Mouse (Mus musculus): ENCODE measurements around the gene Htr6. TPM values are rescaled to one million over a fixed set of nuclear protein-coding genes. Genes with fewer than 3 reads are reported as not detected.

The Htr6 gene
- polyA plus RNA-seq, 1 experiment from 2014 or later: 0.50 TPM

- Histone ChIP-seq H3K4me1 (replicated peaks) (no peaks in the 10 kb centered on the region), H3K4me2 (no peak overlapping the region), H3K4me3 (replicated peaks) (no peak overlapping the region), H3K36me3 (no peaks in the 10 kb centered on the region), H3K9me3 (no peaks in the 10 kb centered on the region), H3K27ac (no peak overlapping the region), H3K9ac (replicated peaks) (no peak overlapping the region), H3K27me3 (peaks cover 71% of the 10 kb centered on the region)
- WGBS: 36% methylated on average over 4 of the region's 4 CpGs
- no peak for ATAC-seq (ENCODE audit: insufficient number of reproducible peaks, insufficient read depth, low FRiP score, low TSS enrichment, low read depth)
These were observed 7.1 kb downstream of the Htr6 start for GRCm38 (mm10) chr4:139068287-139068686.

GRCm38 (mm10) chr4:139064831-139065230 is 10.5 kb downstream of the Htr6 start:
- no peak overlapping the region for H3K9ac ChIP-seq (replicated peaks)
- ATAC-seq (ENCODE audit: insufficient number of reproducible peaks, insufficient read depth, low FRiP score, low TSS enrichment, low read depth): no peak
- 68% methylated on average over 5 of the region's 5 CpGs for WGBS

GRCm38 (mm10) chr4:139059569-139059968 is 15.8 kb downstream of the Htr6 start:
- no peak for ATAC-seq (ENCODE audit: insufficient number of reproducible peaks, insufficient read depth, low FRiP score, low TSS enrichment, low read depth)
- Histone ChIP-seq H3K36me3 (no peaks in the 10 kb centered on the region), H3K4me1 (replicated peaks) (no peaks in the 10 kb centered on the region), H3K9me3 (no peaks in the 10 kb centered on the region), H3K4me3 (replicated peaks) (no peak overlapping the region), H3K4me2 (no peak overlapping the region), H3K27ac (no peak overlapping the region), H3K9ac (replicated peaks) (no peak overlapping the region), H3K27me3 (peaks cover 17% of the 10 kb centered on the region)
- 5% methylated on average over 7 of the region's 7 CpGs for WGBS

More at GRCm38 (mm10) chr4:139064831-139065230, 10.5 kb downstream of the Htr6 start:
- no peak overlapping the region for H3K4me3 ChIP-seq (replicated peaks)
- no peaks in the 10 kb centered on the region for H3K9me3 ChIP-seq
- H3K27me3 ChIP-seq: peaks cover 42% of the 10 kb centered on the region
- H3K27ac ChIP-seq: no peak overlapping the region
- H3K4me1 ChIP-seq (replicated peaks): no peaks in the 10 kb centered on the region
- no peak overlapping the region for H3K4me2 ChIP-seq
- H3K36me3 ChIP-seq: no peaks in the 10 kb centered on the region

DNA sequence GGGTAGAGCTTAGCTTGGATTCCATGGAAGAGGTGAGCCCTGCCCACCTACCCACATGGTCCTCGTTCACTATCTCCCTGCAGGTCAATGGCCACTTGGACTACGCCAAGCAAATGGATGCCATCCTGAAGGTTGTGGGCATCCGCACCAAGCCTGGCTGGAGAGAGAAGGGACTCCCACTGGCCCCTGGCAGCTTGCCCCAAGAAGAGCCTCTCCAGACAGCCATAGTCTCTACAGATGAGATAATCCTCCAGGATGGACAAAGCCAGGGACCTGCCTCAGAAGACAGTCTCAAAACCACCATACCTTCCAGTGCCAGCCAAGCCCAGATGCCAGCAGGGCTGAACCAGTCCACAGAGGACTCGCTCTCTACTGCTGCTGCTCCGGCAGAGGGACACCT is 17.3 kb downstream of the Htr6 start:
- WGBS: 84% methylated on average over 5 of the region's 5 CpGs
- no peak overlapping the region for H3K9ac ChIP-seq (replicated peaks)
- H3K4me2 ChIP-seq: no peak overlapping the region
- no peak overlapping the region for H3K4me3 ChIP-seq (replicated peaks)
- no peaks in the 10 kb centered on the region for H3K9me3 ChIP-seq
- no peak overlapping the region for H3K27ac ChIP-seq
- no peak for ATAC-seq (ENCODE audit: insufficient number of reproducible peaks, insufficient read depth, low FRiP score, low TSS enrichment, low read depth)
- H3K36me3 ChIP-seq: no peaks in the 10 kb centered on the region
- peaks cover 18% of the 10 kb centered on the region; the same call in 1 of the 2 replicates for H3K27me3 ChIP-seq
- H3K4me1 ChIP-seq (replicated peaks): no peaks in the 10 kb centered on the region

- WGBS: 75% methylated on average over 5 of the region's 5 CpGs
- no peak overlapping the region for H3K9ac ChIP-seq (replicated peaks)
These were observed 18.1 kb downstream of the Htr6 start for GRCm38 (mm10) chr4:139057291-139057690.

DNA sequence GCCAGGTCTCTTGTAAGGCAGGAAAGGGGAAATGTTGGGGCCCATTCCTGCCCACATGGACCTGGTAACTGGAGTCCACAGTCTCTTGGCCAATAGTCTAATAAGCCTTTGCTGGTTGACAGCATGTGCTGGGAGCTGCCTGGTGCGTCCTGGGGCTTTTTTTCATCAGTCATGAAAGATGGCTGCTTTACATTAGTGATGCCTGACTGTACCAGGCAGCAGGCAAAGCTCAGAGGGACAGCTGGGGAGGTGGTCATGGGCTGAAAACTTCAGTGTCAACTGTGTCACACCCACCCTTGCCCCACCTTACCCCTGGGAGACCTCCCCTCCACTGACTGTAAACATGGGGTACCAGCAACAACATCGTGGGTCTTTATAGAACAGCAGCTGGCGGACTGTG is 19.6 kb downstream of the Htr6 start:
- Histone ChIP-seq H3K4me3 (replicated peaks) (no peak overlapping the region), H3K27ac (no peak overlapping the region), H3K36me3 (no peaks in the 10 kb centered on the region), H3K9me3 (no peaks in the 10 kb centered on the region), H3K4me2 (no peak overlapping the region), H3K27me3 (peaks cover 18% of the 10 kb centered on the region; the same call in 1 of the 2 replicates), H3K9ac (replicated peaks) (no peak overlapping the region), H3K4me1 (replicated peaks) (no peaks in the 10 kb centered on the region)
- no peak for ATAC-seq (ENCODE audit: insufficient number of reproducible peaks, insufficient read depth, low FRiP score, low TSS enrichment, low read depth)
- whole genome bisulfite sequencing: 64% methylated on average over 3 of the region's 3 CpGs

More at GRCm38 (mm10) chr4:139057291-139057690, 18.1 kb downstream of the Htr6 start:
- no peak for ATAC-seq (ENCODE audit: insufficient number of reproducible peaks, insufficient read depth, low FRiP score, low TSS enrichment, low read depth)
- Histone ChIP-seq H3K27me3 (peaks cover 18% of the 10 kb centered on the region; the same call in 1 of the 2 replicates), H3K27ac (no peak overlapping the region), H3K4me1 (replicated peaks) (no peaks in the 10 kb centered on the region), H3K4me3 (replicated peaks) (no peak overlapping the region), H3K36me3 (no peaks in the 10 kb centered on the region), H3K4me2 (no peak overlapping the region), H3K9me3 (no peaks in the 10 kb centered on the region)

GRCm38 (mm10) chr4:139055336-139055735 is 20.0 kb downstream of the Htr6 start:
- Histone ChIP-seq H3K27me3 (peaks cover 18% of the 10 kb centered on the region; the same call in 1 of the 2 replicates), H3K9ac (replicated peaks) (no peak overlapping the region), H3K9me3 (no peaks in the 10 kb centered on the region), H3K36me3 (no peaks in the 10 kb centered on the region), H3K4me2 (no peak overlapping the region), H3K27ac (no peak overlapping the region), H3K4me1 (replicated peaks) (no peaks in the 10 kb centered on the region), H3K4me3 (replicated peaks) (no peak overlapping the region)
- ATAC-seq (ENCODE audit: insufficient number of reproducible peaks, insufficient read depth, low FRiP score, low TSS enrichment, low read depth): no peak
- 79% methylated on average over 4 of the region's 4 CpGs for WGBS

DNA sequence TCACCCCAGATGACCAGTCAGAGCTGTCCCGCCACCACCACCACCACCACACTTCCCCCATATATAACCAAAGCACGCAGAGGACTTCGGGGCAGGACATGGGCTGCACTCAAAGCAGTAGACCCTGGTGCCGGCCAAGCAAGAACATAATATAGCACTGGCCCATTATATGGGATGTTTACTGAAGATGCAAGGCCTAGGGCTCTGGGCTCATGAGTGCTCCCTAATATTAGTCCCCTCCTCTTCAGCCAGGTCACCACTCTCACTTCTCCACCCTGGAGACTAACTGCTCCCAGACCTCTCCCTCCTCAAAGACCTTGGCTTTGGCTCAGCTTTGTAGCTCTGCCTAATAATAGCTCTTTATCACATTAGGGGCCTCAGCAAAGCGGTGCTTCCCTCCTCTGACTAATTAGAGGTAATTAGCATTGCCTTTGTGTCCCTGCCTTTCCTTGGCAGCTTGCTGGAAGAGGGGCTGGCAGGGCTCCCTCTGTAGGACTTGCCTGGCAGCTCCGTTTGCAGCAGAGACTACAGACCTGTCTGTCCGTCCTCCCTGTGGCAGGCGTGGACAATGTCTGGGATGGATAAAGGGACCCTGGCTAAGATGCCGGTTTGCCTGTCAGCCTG is 21.0 kb downstream of the Htr6 start:
- WGBS: 42% methylated on average over 9 of the region's 9 CpGs
- H3K27ac ChIP-seq: no peak overlapping the region
- no peak for ATAC-seq (ENCODE audit: insufficient number of reproducible peaks, insufficient read depth, low FRiP score, low TSS enrichment, low read depth)

GRCm38 (mm10) chr4:139053391-139053790 is 22.0 kb downstream of the Htr6 start:
- no peaks in the 10 kb centered on the region for H3K4me1 ChIP-seq (replicated peaks)
- H3K4me3 ChIP-seq (replicated peaks): no peak overlapping the region
- 68% methylated on average over 5 of the region's 5 CpGs for WGBS
- ATAC-seq (ENCODE audit: insufficient number of reproducible peaks, insufficient read depth, low FRiP score, low TSS enrichment, low read depth): no peak
- 0 out of 2 replicates have a peak, but pooled peaks cover 12% of the 10 kb centered on the region for H3K27me3 ChIP-seq
- no peak overlapping the region for H3K4me2 ChIP-seq
- H3K36me3 ChIP-seq: no peaks in the 10 kb centered on the region
- H3K27ac ChIP-seq: no peak overlapping the region
- no peaks in the 10 kb centered on the region for H3K9me3 ChIP-seq
- H3K9ac ChIP-seq (replicated peaks): no peak overlapping the region

More for the DNA sequence above, 21.0 kb downstream of the Htr6 start:
- H3K9me3 ChIP-seq: no peaks in the 10 kb centered on the region
- no peak overlapping the region for H3K4me2 ChIP-seq
- 0 out of 2 replicates have a peak, but pooled peaks cover 12% of the 10 kb centered on the region for H3K27me3 ChIP-seq
- no peaks in the 10 kb centered on the region for H3K4me1 ChIP-seq (replicated peaks)
- H3K4me3 ChIP-seq (replicated peaks): no peak overlapping the region
- H3K36me3 ChIP-seq: no peaks in the 10 kb centered on the region
- no peak overlapping the region for H3K9ac ChIP-seq (replicated peaks)

- no peaks in the 10 kb centered on the region for H3K36me3 ChIP-seq
- 0 out of 2 replicates have a peak overlapping the region, but pooled peaks have one; percentile 12 for H3K9ac ChIP-seq (replicated peaks)
- WGBS: 75% methylated on average over 7 of the region's 7 CpGs
- ATAC-seq (ENCODE audit: insufficient number of reproducible peaks, insufficient read depth, low FRiP score, low TSS enrichment, low read depth): no peak
- H3K9me3 ChIP-seq: 0 out of 2 replicates have a peak, but pooled peaks cover 3% of the 10 kb centered on the region
- H3K4me1 ChIP-seq (replicated peaks): no peaks in the 10 kb centered on the region
- H3K27ac ChIP-seq: no peak overlapping the region
- H3K27me3 ChIP-seq: 0 out of 2 replicates have a peak, but pooled peaks cover 12% of the 10 kb centered on the region
- H3K4me2 ChIP-seq: no peak overlapping the region
- H3K4me3 ChIP-seq (replicated peaks): no peak overlapping the region
These were observed 22.6 kb downstream of the Htr6 start for GRCm38 (mm10) chr4:139052796-139053195.

DNA sequence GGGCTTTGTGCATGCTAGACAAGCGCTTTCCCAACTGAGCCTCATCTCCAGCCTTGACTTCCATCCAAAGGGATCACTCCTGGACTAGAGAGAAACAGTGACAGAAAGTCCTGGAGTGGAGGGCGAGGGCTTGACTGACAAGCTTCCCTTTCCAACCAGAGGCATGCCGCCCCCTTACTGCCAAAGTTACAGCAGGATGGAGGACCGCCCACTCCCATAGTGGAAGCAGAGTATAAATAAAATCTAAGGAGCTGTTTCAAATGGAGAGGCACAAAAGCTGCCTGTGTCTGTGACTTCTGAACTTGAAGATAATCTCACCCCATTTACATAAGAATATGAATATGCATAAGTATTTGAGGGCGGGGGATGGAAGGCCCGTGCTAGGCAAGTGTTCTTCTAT is 26.9 kb downstream of the Htr6 start:
- ATAC-seq (ENCODE audit: insufficient number of reproducible peaks, insufficient read depth, low FRiP score, low TSS enrichment, low read depth): no peak
- Histone ChIP-seq H3K27me3 (no peaks in the 10 kb centered on the region), H3K9me3 (peaks cover 10% of the 10 kb centered on the region), H3K9ac (replicated peaks) (no peak overlapping the region), H3K4me1 (replicated peaks) (no peaks in the 10 kb centered on the region), H3K4me2 (no peak overlapping the region), H3K27ac (no peak overlapping the region), H3K36me3 (no peaks in the 10 kb centered on the region), H3K4me3 (replicated peaks) (no peak overlapping the region)
- WGBS: 82% methylated on average over 6 of the region's 6 CpGs

DNA sequence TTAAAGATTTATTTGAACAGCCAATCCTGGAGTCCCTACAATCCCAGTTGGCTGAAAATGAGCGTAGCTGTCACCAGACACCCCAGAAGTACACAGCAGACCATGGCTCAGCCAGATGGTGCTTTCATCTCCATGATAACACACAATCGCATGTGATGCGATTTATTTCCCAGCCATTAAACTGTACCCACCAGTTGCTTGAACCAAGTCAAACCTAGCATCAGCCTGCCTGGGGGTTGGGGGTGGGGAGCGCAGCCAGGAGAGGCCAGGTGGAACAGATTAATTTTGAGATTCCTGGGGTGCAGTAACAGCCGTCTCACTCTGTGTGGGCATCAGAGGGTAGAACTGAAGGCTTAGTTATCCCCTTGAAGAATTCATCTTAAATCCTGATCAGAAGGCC is 29.0 kb downstream of the Htr6 start:
- 59% methylated on average over 5 of the region's 5 CpGs for WGBS
- Histone ChIP-seq H3K27me3 (no peaks in the 10 kb centered on the region), H3K36me3 (no peaks in the 10 kb centered on the region), H3K9ac (replicated peaks) (no peak overlapping the region), H3K27ac (no peak overlapping the region), H3K9me3 (peaks cover 10% of the 10 kb centered on the region), H3K4me2 (no peak overlapping the region), H3K4me1 (replicated peaks) (no peaks in the 10 kb centered on the region), H3K4me3 (replicated peaks) (no peak overlapping the region)
- ATAC-seq (ENCODE audit: insufficient number of reproducible peaks, insufficient read depth, low FRiP score, low TSS enrichment, low read depth): no peak
